Mouse (Mus musculus): ENCODE data around the gene Vegfd. TPM values are rescaled to one million over a fixed set of nuclear protein-coding genes. Genes with fewer than 3 reads are reported as not detected.
A peak's percentile ranks its signal among the peaks of the same experiment; 100 is the strongest.

Gene Vegfd
- total and polyA plus RNA-seq, 3 experiments = 0.06 TPM; not detected in 2

GRCm38 (mm10) chrX:164419955-164420354 lies 46.8 kb downstream of the Vegfd start:
- no peaks in the 10 kb centered on the region for H3K27me3 ChIP-seq (ENCODE audit: control insufficient read depth in 1 of 2, insufficient read depth in 2 of 2, low read length in 2 of 2)
- DNase-seq (ENCODE audit: low read depth, low spot score) = no peak
- H3K79me2 ChIP-seq (ENCODE audit: control insufficient read depth, insufficient read depth, low read length, poor library complexity) = peaks cover 17% of the 10 kb centered on the region
- H3K36me3 ChIP-seq (ENCODE audit: control insufficient read depth in 1 of 2, insufficient read depth in 2 of 2, low read length in 2 of 2) = peaks cover 18 to 39% of the 10 kb centered on the region in 2 experiments
- H3K9me3 ChIP-seq (replicated peaks; ENCODE audit: insufficient read depth, low read length) = no peaks in the 10 kb centered on the region
- peak overlapping the region; percentile 71 for H3K9ac ChIP-seq (ENCODE audit: control insufficient read depth, low read depth, low read length, poor library complexity, severe bottlenecking)
- peaks cover 26 to 27% of the 10 kb centered on the region in 2 experiments for H3K4me1 ChIP-seq (ENCODE audit: control insufficient read depth in 1 of 2, insufficient read depth in 2 of 2, low read length in 2 of 2)
- peak overlapping the region; percentile 68 to 87 for H3K4me3 ChIP-seq (ENCODE audit: control insufficient read depth in 1 of 2, insufficient read depth in 1 of 2, low read depth in 2 of 2, low read length in 2 of 2)
- TF ChIP-seq ZMIZ1 (IDR thresholded peaks at IDR 0.05; ENCODE audit: low read depth, low read length) (0 out of 2 replicates have a peak, but pooled peaks have one; percentile 38), POLR2AphosphoS2 (IDR thresholded peaks at IDR 0.05; ENCODE audit: low read length) (no peak), MXI1 (IDR thresholded peaks at IDR 0.05; ENCODE audit: low read depth, low read length) (no peak)
- peak overlapping the region; percentile 50 for H3K27ac ChIP-seq (ENCODE audit: control insufficient read depth, low read depth, low read length)

GRCm38 (mm10) chrX:164420518-164420917 lies 47.3 kb downstream of the Vegfd start:
- Histone ChIP-seq H3K4me1 (ENCODE audit: control insufficient read depth in 1 of 2, insufficient read depth in 2 of 2, low read length in 2 of 2) (peaks cover 32 to 33% of the 10 kb centered on the region in 2 experiments), H3K4me3 (ENCODE audit: control insufficient read depth in 1 of 2, insufficient read depth in 1 of 2, low read depth in 2 of 2, low read length in 2 of 2) (peak overlapping the region; percentile 68 to 87), H3K36me3 (ENCODE audit: control insufficient read depth in 1 of 2, insufficient read depth in 2 of 2, low read length in 2 of 2) (peaks cover 21 to 44% of the 10 kb centered on the region in 2 experiments), H3K27ac (ENCODE audit: control insufficient read depth, low read depth, low read length) (no peak overlapping the region), H3K9ac (ENCODE audit: control insufficient read depth, low read depth, low read length, poor library complexity, severe bottlenecking) (peak overlapping the region; percentile 71), H3K79me2 (ENCODE audit: control insufficient read depth, insufficient read depth, low read length, poor library complexity) (peaks cover 17% of the 10 kb centered on the region), H3K9me3 (replicated peaks; ENCODE audit: insufficient read depth, low read length) (no peaks in the 10 kb centered on the region), H3K27me3 (ENCODE audit: control insufficient read depth in 1 of 2, insufficient read depth in 2 of 2, low read length in 2 of 2) (no peaks in the 10 kb centered on the region)
- DNase-seq (ENCODE audit: low read depth, low spot score) = no peak
- TF ChIP-seq MAX (IDR thresholded peaks at IDR 0.05; ENCODE audit: low read length) = peak; percentile 52
- no peak for TF ChIP-seq ETS1 (IDR thresholded peaks at IDR 0.05; ENCODE audit: low read depth, low read length)
- peak; percentile 68 for TF ChIP-seq MYC (IDR thresholded peaks at IDR 0.05; ENCODE audit: low read depth, low read length)

GRCm38 (mm10) chrX:164424821-164425220 lies 51.6 kb downstream of the Vegfd start:
- H3K4me1 ChIP-seq (ENCODE audit: control insufficient read depth in 1 of 2, insufficient read depth in 2 of 2, low read length in 2 of 2) = peaks cover 25 to 49% of the 10 kb centered on the region in 2 experiments
- H3K79me2 ChIP-seq (ENCODE audit: control insufficient read depth, insufficient read depth, low read length, poor library complexity) = peaks cover 16% of the 10 kb centered on the region
- peak overlapping the region in 1 of 2 experiments; percentile 35; a peak in 2 of 4 replicates for H3K4me3 ChIP-seq (ENCODE audit: control insufficient read depth in 1 of 2, insufficient read depth in 1 of 2, low read depth in 2 of 2, low read length in 2 of 2)
- peak; percentile 52 for DNase-seq (ENCODE audit: low read depth, low spot score)
- no peaks in the 10 kb centered on the region for H3K27me3 ChIP-seq (ENCODE audit: control insufficient read depth in 1 of 2, insufficient read depth in 2 of 2, low read length in 2 of 2)
- peaks cover 54 to 58% of the 10 kb centered on the region in 2 experiments for H3K36me3 ChIP-seq (ENCODE audit: control insufficient read depth in 1 of 2, insufficient read depth in 2 of 2, low read length in 2 of 2)
- H3K9ac ChIP-seq (ENCODE audit: control insufficient read depth, low read depth, low read length, poor library complexity, severe bottlenecking) = no peak overlapping the region
- H3K9me3 ChIP-seq (replicated peaks; ENCODE audit: insufficient read depth, low read length) = no peaks in the 10 kb centered on the region
- H3K27ac ChIP-seq (ENCODE audit: control insufficient read depth, low read depth, low read length) = peak overlapping the region; percentile 68
- TF ChIP-seq BHLHE40 (IDR thresholded peaks at IDR 0.05; ENCODE audit: borderline replicate concordance, low read depth, low read length) = peak; percentile 52; the same call in 1 of the 2 replicates
- TF ChIP-seq USF2 (IDR thresholded peaks at IDR 0.05; ENCODE audit: borderline replicate concordance in 1 of 2, insufficient read depth in 1 of 2, low read depth in 1 of 2, low read length in 2 of 2) = no peak
- TF ChIP-seq USF1 (IDR thresholded peaks at IDR 0.05; ENCODE audit: low read depth, low read length) = no peak
- TF ChIP-seq TCF12 (IDR thresholded peaks at IDR 0.05; ENCODE audit: low read depth, low read length) = peak; percentile 89
- TF ChIP-seq EP300 (IDR thresholded peaks at IDR 0.05; ENCODE audit: low read depth in 1 of 2, low read length in 2 of 2) = peak; percentile 90 to 93
- TF ChIP-seq ZKSCAN1 (IDR thresholded peaks at IDR 0.05; ENCODE audit: low read depth, low read length) = no peak
- no peak for TF ChIP-seq ZMIZ1 (IDR thresholded peaks at IDR 0.05; ENCODE audit: low read depth, low read length)
- TF ChIP-seq KAT2A (conservative IDR thresholded peaks at IDR 0.05; ENCODE audit: low read depth, low read length) = no peak; the same call in 1 of the 2 replicates
- no peak for TF ChIP-seq ZNF384 (IDR thresholded peaks at IDR 0.05; ENCODE audit: low read depth, low read length)
- no peak for TF ChIP-seq ELF1 (IDR thresholded peaks at IDR 0.05; ENCODE audit: low read depth, low read length)
- TF ChIP-seq ETS1 (IDR thresholded peaks at IDR 0.05; ENCODE audit: low read depth, low read length) = peak; percentile 92
- TF ChIP-seq GABPA (IDR thresholded peaks at IDR 0.05; ENCODE audit: low read depth, low read length) = no peak
- peak; percentile 53 for TF ChIP-seq TAL1 (IDR thresholded peaks at IDR 0.05; ENCODE audit: low read length)
- TF ChIP-seq POLR2AphosphoS5 (IDR thresholded peaks at IDR 0.05; ENCODE audit: borderline replicate concordance, low read depth, low read length) = no peak
- peak; percentile 16; the same call in 1 of the 2 replicates for TF ChIP-seq HCFC1 (IDR thresholded peaks at IDR 0.05; ENCODE audit: low read depth, low read length)
- no peak; the same call in 1 of the 2 replicates for TF ChIP-seq CHD2 (IDR thresholded peaks at IDR 0.05; ENCODE audit: low read length)
- TF ChIP-seq NRF1 (IDR thresholded peaks at IDR 0.05; ENCODE audit: insufficient read depth, low read depth, low read length, poor library complexity, severe bottlenecking) = no peak
- no peak for TF ChIP-seq MYC (IDR thresholded peaks at IDR 0.05; ENCODE audit: low read depth, low read length)
- peak; percentile 86 for TF ChIP-seq GATA1 (IDR thresholded peaks at IDR 0.05; ENCODE audit: low read depth, low read length)
- TF ChIP-seq POLR2AphosphoS2 (IDR thresholded peaks at IDR 0.05; ENCODE audit: low read length) = no peak
- 0 out of 2 replicates have a peak, but pooled peaks have one; percentile 51 for TF ChIP-seq MAFK (IDR thresholded peaks at IDR 0.05; ENCODE audit: borderline replicate concordance, low read depth, low read length)
- 0 out of 2 replicates have a peak, but pooled peaks have one; percentile 44 for TF ChIP-seq MAX (IDR thresholded peaks at IDR 0.05; ENCODE audit: low read length)
- no peak for TF ChIP-seq NELFE (IDR thresholded peaks at IDR 0.05; ENCODE audit: low read depth, low read length)
